Comparison of ENCODE assay signal across 9 mouse cellular contexts in the genomic region with DNA sequence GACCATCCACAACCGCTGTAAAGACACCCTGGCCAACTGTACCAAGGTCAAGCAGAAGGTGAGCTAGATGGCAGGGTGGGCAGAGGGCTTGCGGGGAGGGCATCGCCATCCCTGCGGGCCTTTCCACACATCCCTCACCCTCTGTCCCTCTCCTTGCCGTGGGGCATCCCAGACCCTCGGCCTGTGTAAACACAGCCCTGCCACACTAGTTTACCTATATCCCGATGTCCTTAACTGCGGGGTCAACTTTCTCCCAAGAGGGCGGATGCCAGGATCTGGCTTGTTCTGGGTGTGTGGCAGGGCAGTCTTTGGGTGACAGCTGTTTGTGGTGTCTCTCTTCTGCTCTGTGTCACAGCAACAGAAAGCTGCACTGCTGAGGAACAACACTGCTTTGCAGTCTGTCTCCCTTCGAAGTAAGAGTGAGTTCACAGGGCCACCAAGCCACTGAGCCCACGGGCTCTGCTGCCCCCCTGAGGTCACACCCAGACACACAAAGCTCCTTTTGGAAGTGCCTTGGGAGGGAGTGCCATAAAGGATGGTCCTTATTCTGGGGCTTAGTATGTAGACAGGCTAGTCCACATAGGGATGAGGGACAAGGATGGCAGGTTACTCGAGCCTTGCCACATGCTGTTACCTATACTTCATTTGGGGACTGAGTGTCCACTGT. TPM values are rescaled to one million over a fixed set of nuclear protein-coding genes. Genes with fewer than 3 reads are reported as not detected.
A peak's percentile ranks its signal among the peaks of the same experiment; 100 is the strongest.
DNase-seq lines count a peak whose midpoint lies in the region; ATAC-seq lines count a peak whose summit lies in the region.
"Had no signal": no experiment of that assay in that cellular context is flagged by ENCODE, and none has a peak within 500 bp of the region (broad histone marks: within the 10 kb centered on the region; RNA-seq: fewer than 3 reads in every experiment).

No protein-coding gene starts in this region.

- peak; percentile 47 for DNase-seq in cerebellum, adult 9-11 months
- peak; percentile 22 for DNase-seq in left cerebral cortex, postnatal 4 days
- DNase-seq in left cerebral cortex, adult 8-10 months (ENCODE audit: low spot score in 2 of 2): no peak
- DNase-seq in layer of hippocampus, adult 11-12 months (ENCODE audit: low spot score): no peak
- no peak for DNase-seq in layer of hippocampus, adult 8-10 months (ENCODE audit: low spot score in 2 of 2)

- intact Hi-C loops in left cerebral cortex, postnatal 4 days (cut with DNase I): no loop called here

- ATAC-seq in cerebellum, adult (ENCODE audit: insufficient number of reproducible peaks, low FRiP score, low TSS enrichment): no peak
- peak; percentile 34; the same call in 1 of the 2 replicates for ATAC-seq in common myeloid progenitor, adult 5-6 weeks (replicated peaks; ENCODE audit: low read depth, poor library complexity, severe bottlenecking)
- ATAC-seq in monocyte, adult 5-6 weeks (replicated peaks; ENCODE audit: insufficient number of reproducible peaks, low FRiP score, low TSS enrichment, poor library complexity, severe bottlenecking): peak; percentile 20; the same call in 1 of the 2 replicates

RNA-seq across cellular contexts. Expression of a gene that starts 20.9 kb away (rescaled TPM):
- not detected for total RNA-seq in left cerebral cortex, postnatal 4 days (2021)
- not detected for total RNA-seq in left cerebral cortex, adult 8-10 months (2022)
- total RNA-seq in common myeloid progenitor, adult 5-6 weeks (2017): not detected in 2 replicates
- total RNA-seq in monocyte, adult 5-6 weeks (2017): not detected in 3 replicates
- not detected for total RNA-seq in layer of hippocampus, adult 8-10 months (2022)
- total RNA-seq: ES-E14 had no signal

RNA-seq across cellular contexts. Expression of a gene that starts 26.3 kb away (rescaled TPM):
- total RNA-seq in left cerebral cortex, postnatal 4 days (2021): 100 to 1,000 TPM; 129 to 134 TPM
- total RNA-seq in left cerebral cortex, adult 8-10 months (2022): 100 to 1,000 TPM; 228 to 247 (median 232) TPM
- total RNA-seq in common myeloid progenitor, adult 5-6 weeks (2017): 92.2 and 93.1 TPM in 2 replicates
- total RNA-seq in monocyte, adult 5-6 weeks (2017): 88.9 to 183 TPM (median 90.0 TPM) in 3 replicates
- total RNA-seq in layer of hippocampus, adult 8-10 months (2022): 100 to 1,000 TPM; 210 to 272 (median 257) TPM

RNA-seq across cellular contexts. Expression of a gene that starts 53.5 kb away (rescaled TPM):
- total RNA-seq in left cerebral cortex, postnatal 4 days (2021): 10 to 100 TPM; 76.3 to 78.3 TPM
- total RNA-seq in left cerebral cortex, adult 8-10 months (2022): 10 to 100 TPM; 46.2 to 57.4 (median 51.3) TPM
- total RNA-seq in common myeloid progenitor, adult 5-6 weeks (2017): 52.6 and 71.2 TPM in 2 replicates
- 82.8 to 120 TPM (median 89.3 TPM) in 3 replicates for total RNA-seq in monocyte, adult 5-6 weeks (2017)
- 10 to 100 TPM; 47.5 to 69.8 (median 54.1) TPM for total RNA-seq in layer of hippocampus, adult 8-10 months (2022)

RNA-seq across cellular contexts. Expression of a gene that starts 56.4 kb away (rescaled TPM):
- 100 to 1,000 TPM; 114 to 121 TPM for total RNA-seq in left cerebral cortex, postnatal 4 days (2021)
- total RNA-seq in left cerebral cortex, adult 8-10 months (2022): 10 to 100 TPM; 85.5 to 93.2 (median 89.8) TPM
- total RNA-seq in common myeloid progenitor, adult 5-6 weeks (2017): 144 and 157 TPM in 2 replicates
- 23.2 to 70.0 TPM (median 35.5 TPM) in 3 replicates for total RNA-seq in monocyte, adult 5-6 weeks (2017)
- total RNA-seq in layer of hippocampus, adult 8-10 months (2022): 10 to 100 TPM; 86.4 to 96.0 (median 90.1) TPM

Comparison
In these comparisons a context has a peak if more than half of its experiments do, and no peak if none do; other contexts are left out.
1. DNase-seq: peak in cerebellum, adult 9-11 months (single experiment) and left cerebral cortex, postnatal 4 days (single experiment); none in left cerebral cortex, adult 8-10 months (0 of 2), layer of hippocampus, adult 11-12 months (single experiment) and layer of hippocampus, adult 8-10 months (0 of 2).